In genomic region chr16:94209626-94210025, GRCm38 (mm10) we compare ENCODE assay signal across 8 mouse cellular contexts.
DNase-seq lines count a peak whose midpoint lies in the region; ATAC-seq and TF ChIP-seq lines count a peak whose summit lies in the region.
"Had no signal": no experiment of that assay in that cellular context is flagged by ENCODE, and none has a peak within 500 bp of the region (broad histone marks: within the 10 kb centered on the region; RNA-seq: fewer than 3 reads in every experiment).

No protein-coding gene starts in this region.

- TF ChIP-seq EP300 in heart, postnatal 0 days (IDR thresholded peaks at IDR 0.05; ENCODE audit: low read depth), result 0 out of 2 replicates have a peak, but pooled peaks have one; percentile 20

- H3K9me3 ChIP-seq in heart, postnatal 0 days (replicated peaks; ENCODE audit: control insufficient read depth, low read length), result no peaks in the 10 kb centered on the region

- no peaks in the 10 kb centered on the region for H3K36me3 ChIP-seq in heart, postnatal 0 days (replicated peaks; ENCODE audit: control insufficient read depth, insufficient read depth, low read length)

- TF ChIP-seq POLR2A in cortical plate, adult 2 months (IDR thresholded peaks at IDR 0.05; ENCODE audit: extremely low read depth, insufficient read depth, low read length), result no peak

- H3K4me1 ChIP-seq in cortical plate, adult 2 months (ENCODE audit: control insufficient read depth, insufficient read depth, low read length), result peaks cover 18% of the 10 kb centered on the region
- peaks cover 16% of the 10 kb centered on the region for H3K4me1 ChIP-seq in heart, postnatal 0 days (ENCODE audit: control insufficient read depth, insufficient read depth)

- no peak for TF ChIP-seq CTCF in cortical plate, adult 2 months (IDR thresholded peaks at IDR 0.05; ENCODE audit: extremely low read depth, insufficient read depth, low read length)
- no peak for TF ChIP-seq CTCF in heart, postnatal 0 days (IDR thresholded peaks at IDR 0.05; ENCODE audit: low read depth)

- no peak overlapping the region for H3K9ac ChIP-seq in heart, postnatal 0 days (replicated peaks; ENCODE audit: low read depth, low read length)

- H3K27ac ChIP-seq in cortical plate, adult 2 months (ENCODE audit: insufficient read depth, low read length), result peak overlapping the region; percentile 85
- peak overlapping the region; percentile 46 for H3K27ac ChIP-seq in heart, postnatal 0 days (ENCODE audit: low read depth)

- ATAC-seq in heart, postnatal 0 days (ENCODE audit: insufficient read depth, low read depth), result peak; percentile 83
- ATAC-seq in activated CD4-positive, CD25-positive, alpha-beta regulatory T cell, adult 4 months, result no peak

- peak; percentile 55 for DNase-seq in layer of hippocampus, adult 11-12 months (ENCODE audit: low spot score)
- no peak for DNase-seq in layer of hippocampus, postnatal 25 days (ENCODE audit: extremely low spot score in 1 of 2, low spot score in 1 of 2)
- DNase-seq in heart, postnatal 0 days (ENCODE audit: low spot score), result peak; percentile 80
- peak; percentile 60 to 77 for DNase-seq in right cerebral cortex, postnatal 36 days (ENCODE audit: low spot score in 2 of 2)
- no peak for DNase-seq in lung, postnatal 25 days (ENCODE audit: low spot score)
- DNase-seq: lung, postnatal 36 days had no signal

- no peak overlapping the region for H3K4me2 ChIP-seq in heart, postnatal 0 days (ENCODE audit: low read depth, low read length)

- WGBS in heart, postnatal 0 days, result 27% methylated on average over 3 of the region's 3 CpGs

- H3K27me3 ChIP-seq in heart, postnatal 0 days (ENCODE audit: control insufficient read depth, insufficient read depth, low read length), result no peaks in the 10 kb centered on the region

- no peak overlapping the region for H3K4me3 ChIP-seq in cortical plate, adult 2 months (ENCODE audit: insufficient read depth, low read length)
- no peak overlapping the region for H3K4me3 ChIP-seq in heart, postnatal 0 days (ENCODE audit: low read depth, low read length)

Comparison
In these comparisons a context has a peak if more than half of its experiments do, and no peak if none do; other contexts are left out.
1. DNase-seq: peak in layer of hippocampus, adult 11-12 months (single experiment), heart, postnatal 0 days (single experiment) and right cerebral cortex, postnatal 36 days (2 of 2); none in layer of hippocampus, postnatal 25 days (0 of 2) and lung, postnatal 25 days (single experiment).